Mouse (Mus musculus): ENCODE measurements at regions not wholly inside any gene's neighbourhood (a gene's known extent, or its start where the extent isn't known, plus 50 kb on each side); places are given as distances from the start of the nearest gene placed in this dataset.

DNA sequence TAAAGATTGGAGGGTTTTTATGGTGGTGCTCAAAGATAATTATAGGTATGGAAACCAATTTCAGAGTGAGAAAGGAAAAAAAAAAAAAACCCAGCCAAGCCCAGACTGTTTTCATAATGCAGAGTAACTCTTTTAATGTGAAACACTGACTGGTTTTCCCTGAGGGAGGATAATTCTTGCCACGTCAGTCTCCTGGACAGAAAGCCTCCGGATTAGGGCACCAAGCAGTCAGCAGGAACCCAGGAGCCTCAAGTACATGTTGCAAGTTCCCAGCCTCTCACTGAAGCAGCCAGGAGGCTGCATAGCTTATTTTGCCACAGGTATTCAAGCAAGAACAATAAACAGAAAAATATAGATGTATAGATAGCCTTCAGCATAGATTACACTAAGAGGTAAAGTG, 378.9 kb upstream of the Noct start:
- Histone ChIP-seq H3K9me3 (replicated peaks; ENCODE audit: insufficient read depth, low read length) (no peaks in the 10 kb centered on the region), H3K36me3 (ENCODE audit: control insufficient read depth in 1 of 2, insufficient read depth in 2 of 2, low read length in 2 of 2) (no peaks in the 10 kb centered on the region), H3K27me3 (ENCODE audit: control insufficient read depth in 1 of 2, insufficient read depth in 2 of 2, low read length in 2 of 2) (no peaks in the 10 kb centered on the region), H3K27ac (ENCODE audit: control insufficient read depth, low read depth, low read length) (no peak overlapping the region), H3K79me2 (ENCODE audit: control insufficient read depth, insufficient read depth, low read length, poor library complexity) (no peaks in the 10 kb centered on the region), H3K9ac (ENCODE audit: control insufficient read depth, low read depth, low read length, poor library complexity, severe bottlenecking) (no peak overlapping the region), H3K4me1 (ENCODE audit: control insufficient read depth in 1 of 2, insufficient read depth in 2 of 2, low read length in 2 of 2) (no peaks in the 10 kb centered on the region), H3K4me3 (ENCODE audit: control insufficient read depth in 1 of 2, insufficient read depth in 1 of 2, low read depth in 2 of 2, low read length in 2 of 2) (no peak overlapping the region)
- no peak for TF ChIP-seq USF2 (IDR thresholded peaks at IDR 0.05; ENCODE audit: borderline replicate concordance in 1 of 2, insufficient read depth in 1 of 2, low read depth in 1 of 2, low read length in 2 of 2)
- TF ChIP-seq EP300 (IDR thresholded peaks at IDR 0.05; ENCODE audit: low read depth in 1 of 2, low read length in 2 of 2): no peak
- no peak for TF ChIP-seq ZKSCAN1 (IDR thresholded peaks at IDR 0.05; ENCODE audit: low read depth, low read length)
- no peak for DNase-seq (ENCODE audit: low read depth, low spot score)

DNA sequence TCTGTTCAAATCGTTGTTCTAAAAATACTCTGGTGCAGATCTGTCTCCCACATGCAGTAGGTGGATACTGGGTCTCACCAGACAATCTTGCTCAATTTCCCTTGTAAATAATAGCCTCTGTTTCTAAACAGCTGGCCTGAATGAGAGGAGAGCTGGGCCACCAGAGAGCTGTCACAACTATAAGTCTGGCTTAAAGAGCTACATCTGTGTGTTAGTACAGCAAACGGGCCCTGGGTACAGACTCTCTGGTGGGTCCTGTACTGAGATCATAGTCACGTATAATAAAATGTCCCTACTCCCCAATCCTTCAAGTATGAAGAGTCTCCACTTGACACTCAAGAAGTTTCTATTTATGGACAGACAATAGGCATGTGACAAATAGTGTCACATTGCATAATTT, 375.7 kb upstream of the Noct start:
- H3K36me3 ChIP-seq (ENCODE audit: control insufficient read depth in 1 of 2, insufficient read depth in 2 of 2, low read length in 2 of 2): no peaks in the 10 kb centered on the region
- TF ChIP-seq E2F4 (IDR thresholded peaks at IDR 0.05; ENCODE audit: borderline replicate concordance, low read depth, low read length) (no peak), ZC3H11A (IDR thresholded peaks at IDR 0.05; ENCODE audit: low read depth, low read length) (no peak), GABPA (IDR thresholded peaks at IDR 0.05; ENCODE audit: low read depth, low read length) (no peak), KAT2A (conservative IDR thresholded peaks at IDR 0.05; ENCODE audit: low read depth, low read length) (no peak), MYB (IDR thresholded peaks at IDR 0.05; ENCODE audit: low read depth, low read length) (no peak), TAL1 (IDR thresholded peaks at IDR 0.05; ENCODE audit: low read length) (no peak), MAFK (IDR thresholded peaks at IDR 0.05; ENCODE audit: borderline replicate concordance, low read depth, low read length) (no peak)

DNA sequence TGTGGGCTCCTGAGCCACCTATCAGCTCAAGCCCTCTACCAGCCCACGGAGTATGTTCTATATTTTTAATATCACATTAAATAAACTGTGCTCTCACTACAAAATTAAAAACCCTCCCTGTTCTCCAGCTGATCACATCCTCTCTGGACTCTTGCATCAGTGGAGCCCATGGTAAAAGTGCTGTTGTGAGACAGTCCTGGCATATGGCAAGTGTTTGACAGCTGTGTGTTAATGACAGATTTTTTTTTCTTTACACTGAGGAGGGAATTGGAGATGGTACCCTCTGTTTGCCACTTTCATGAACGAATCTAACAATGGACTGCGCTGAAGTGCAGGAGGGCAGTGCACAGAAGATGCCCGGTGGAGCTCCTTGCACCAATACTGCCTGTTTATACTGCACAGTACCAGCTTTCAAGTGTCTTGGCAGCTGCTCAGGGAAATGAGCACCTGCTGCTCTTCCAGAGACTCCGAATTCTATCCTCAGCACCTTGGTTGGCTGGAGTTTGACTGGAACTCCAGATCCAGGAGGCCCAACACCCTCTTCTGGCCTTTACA, 373.1 kb upstream of the Noct start:
- no peaks in the 10 kb centered on the region; a peak in 1 of 4 replicates for H3K27me3 ChIP-seq (ENCODE audit: control insufficient read depth in 1 of 2, insufficient read depth in 2 of 2, low read length in 2 of 2)
- TF ChIP-seq CHD1 (IDR thresholded peaks at IDR 0.05; ENCODE audit: low read depth, low read length): no peak
- TF ChIP-seq SIN3A (IDR thresholded peaks at IDR 0.05; ENCODE audit: low read length): no peak
- no peak for TF ChIP-seq RAD21 (IDR thresholded peaks at IDR 0.05; ENCODE audit: low read depth, low read length)
- no peak for TF ChIP-seq E2F4 (IDR thresholded peaks at IDR 0.05; ENCODE audit: borderline replicate concordance, low read depth, low read length)
- no peak for TF ChIP-seq CTCF (IDR thresholded peaks at IDR 0.05 in 2 of 3, conservative IDR thresholded peaks at IDR 0.05 in 1 of 3; ENCODE audit: control insufficient read depth in 1 of 3, insufficient read depth in 1 of 3, low read depth in 2 of 3, low read length in 3 of 3, poor library complexity in 1 of 3, severe bottlenecking in 1 of 3)
- no peak for TF ChIP-seq TAL1 (IDR thresholded peaks at IDR 0.05; ENCODE audit: low read length)
- no peak for TF ChIP-seq EP300 (IDR thresholded peaks at IDR 0.05; ENCODE audit: low read depth in 1 of 2, low read length in 2 of 2)
- TF ChIP-seq POLR2AphosphoS5 (IDR thresholded peaks at IDR 0.05; ENCODE audit: borderline replicate concordance, low read depth, low read length): no peak
- no peak for TF ChIP-seq POLR2AphosphoS2 (IDR thresholded peaks at IDR 0.05; ENCODE audit: low read length)
- no peak for TF ChIP-seq GABPA (IDR thresholded peaks at IDR 0.05; ENCODE audit: low read depth, low read length)
- TF ChIP-seq UBTF (IDR thresholded peaks at IDR 0.05; ENCODE audit: borderline replicate concordance, insufficient read depth, low read depth, low read length): no peak
- no peak for TF ChIP-seq MYB (IDR thresholded peaks at IDR 0.05; ENCODE audit: low read depth, low read length)
- TF ChIP-seq CHD2 (IDR thresholded peaks at IDR 0.05; ENCODE audit: low read length): no peak
- TF ChIP-seq MAX (IDR thresholded peaks at IDR 0.05; ENCODE audit: low read length): no peak
- no peak for TF ChIP-seq ZKSCAN1 (IDR thresholded peaks at IDR 0.05; ENCODE audit: low read depth, low read length)
- H3K27ac ChIP-seq (ENCODE audit: control insufficient read depth, low read depth, low read length): no peak overlapping the region
- no peaks in the 10 kb centered on the region for H3K4me1 ChIP-seq (ENCODE audit: control insufficient read depth in 1 of 2, insufficient read depth in 2 of 2, low read length in 2 of 2)
- H3K9ac ChIP-seq (ENCODE audit: control insufficient read depth, low read depth, low read length, poor library complexity, severe bottlenecking): no peak overlapping the region
- H3K79me2 ChIP-seq (ENCODE audit: control insufficient read depth, insufficient read depth, low read length, poor library complexity): no peaks in the 10 kb centered on the region
- no peaks in the 10 kb centered on the region for H3K36me3 ChIP-seq (ENCODE audit: control insufficient read depth in 1 of 2, insufficient read depth in 2 of 2, low read length in 2 of 2)
- H3K4me3 ChIP-seq (ENCODE audit: control insufficient read depth in 1 of 2, insufficient read depth in 1 of 2, low read depth in 2 of 2, low read length in 2 of 2): no peak overlapping the region
- no peaks in the 10 kb centered on the region for H3K9me3 ChIP-seq (replicated peaks; ENCODE audit: insufficient read depth, low read length)
- DNase-seq (ENCODE audit: low read depth, low spot score): no peak

More for the DNA sequence above, 375.7 kb upstream of the Noct start:
- Histone ChIP-seq H3K9me3 (replicated peaks; ENCODE audit: insufficient read depth, low read length) (no peaks in the 10 kb centered on the region), H3K27me3 (ENCODE audit: control insufficient read depth in 1 of 2, insufficient read depth in 2 of 2, low read length in 2 of 2) (no peaks in the 10 kb centered on the region), H3K27ac (ENCODE audit: control insufficient read depth, low read depth, low read length) (no peak overlapping the region), H3K4me3 (ENCODE audit: control insufficient read depth in 1 of 2, insufficient read depth in 1 of 2, low read depth in 2 of 2, low read length in 2 of 2) (no peak overlapping the region), H3K4me1 (ENCODE audit: control insufficient read depth in 1 of 2, insufficient read depth in 2 of 2, low read length in 2 of 2) (no peaks in the 10 kb centered on the region), H3K79me2 (ENCODE audit: control insufficient read depth, insufficient read depth, low read length, poor library complexity) (no peaks in the 10 kb centered on the region), H3K9ac (ENCODE audit: control insufficient read depth, low read depth, low read length, poor library complexity, severe bottlenecking) (no peak overlapping the region)
- DNase-seq (ENCODE audit: low read depth, low spot score): no peak

All from MEL (cell line).